Mouse (Mus musculus): ENCODE data around the gene Slc44a1.

Gene Slc44a1

GRCm38 (mm10) chr4:53430522-53430921 lies 9.7 kb upstream of the Slc44a1 start:
- no peak for DNase-seq (ENCODE audit: low spot score in 2 of 2)

DNA sequence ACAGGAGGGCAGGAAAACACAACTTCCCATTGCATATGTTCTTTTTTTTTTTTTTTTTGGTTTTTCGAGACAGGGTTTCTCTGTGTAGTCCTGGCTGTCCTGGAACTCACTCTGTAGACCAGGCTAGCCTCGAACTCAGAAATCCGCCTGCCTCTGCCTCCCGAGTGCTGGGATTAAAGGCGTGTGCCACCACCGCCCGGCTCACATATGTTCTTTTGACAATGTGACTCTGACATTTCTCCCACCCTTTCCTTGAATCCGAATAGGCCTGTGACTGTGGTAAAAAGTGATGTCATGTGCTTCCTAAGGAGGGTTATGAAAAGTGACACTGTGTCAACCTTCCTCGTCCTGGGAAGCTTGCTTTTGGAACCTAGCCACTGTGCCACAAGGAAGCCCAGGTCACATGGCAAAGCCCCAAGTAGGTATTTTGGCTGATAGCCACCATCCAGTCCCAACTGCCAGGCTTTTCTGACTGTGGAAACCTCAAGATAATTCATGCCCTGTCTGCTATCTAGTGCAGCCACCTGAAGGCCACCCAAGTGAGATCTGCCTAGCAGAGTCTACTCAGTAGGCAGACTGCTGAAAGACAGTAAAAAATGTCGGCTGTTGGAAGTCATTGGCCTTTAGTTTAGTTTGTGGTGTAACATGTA lies 8.5 kb upstream of the Slc44a1 start:
- no peak for DNase-seq (ENCODE audit: low spot score in 2 of 2)

GRCm38 (mm10) chr4:53437110-53437755 lies 3.0 kb upstream of the Slc44a1 start:
- DNase-seq (ENCODE audit: low spot score in 2 of 2) = no peak

GRCm38 (mm10) chr4:53438386-53438785 lies 1.8 kb upstream of the Slc44a1 start:
- DNase-seq (ENCODE audit: low spot score in 2 of 2) = no peak

- no peak for DNase-seq (ENCODE audit: low spot score in 2 of 2)
These were observed 1.3 kb upstream of the Slc44a1 start for GRCm38 (mm10) chr4:53438836-53439480.

GRCm38 (mm10) chr4:53439636-53440009 lies 590 bp upstream of the Slc44a1 start:
- DNase-seq (ENCODE audit: low spot score in 2 of 2) = no peak

GRCm38 (mm10) chr4:53440816-53441571 lies 781 bp downstream of the Slc44a1 start:
- DNase-seq (ENCODE audit: low spot score in 2 of 2) = peak in 1 of 2 experiments; percentile 26

DNA sequence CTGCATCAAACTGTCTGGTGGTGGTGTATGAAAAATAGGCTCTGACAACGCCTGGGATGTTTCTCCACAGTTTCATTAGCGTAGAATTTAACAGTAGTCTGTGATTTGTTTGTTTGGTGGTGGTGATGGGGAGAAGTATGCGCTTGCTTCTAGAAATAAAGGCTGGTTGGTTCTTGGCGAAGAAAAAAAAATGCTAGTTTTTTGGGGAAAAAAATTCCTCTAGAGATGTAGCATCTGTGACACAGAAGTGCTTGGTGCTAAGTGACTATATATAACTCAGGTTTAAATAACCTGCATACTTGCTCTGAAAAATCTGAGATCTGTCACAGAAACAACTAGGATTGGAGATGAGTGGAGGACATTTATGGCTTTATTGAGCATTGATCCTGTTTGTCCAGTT lies 1.5 kb downstream of the Slc44a1 start:
- no peak for DNase-seq (ENCODE audit: low spot score in 2 of 2)

DNA sequence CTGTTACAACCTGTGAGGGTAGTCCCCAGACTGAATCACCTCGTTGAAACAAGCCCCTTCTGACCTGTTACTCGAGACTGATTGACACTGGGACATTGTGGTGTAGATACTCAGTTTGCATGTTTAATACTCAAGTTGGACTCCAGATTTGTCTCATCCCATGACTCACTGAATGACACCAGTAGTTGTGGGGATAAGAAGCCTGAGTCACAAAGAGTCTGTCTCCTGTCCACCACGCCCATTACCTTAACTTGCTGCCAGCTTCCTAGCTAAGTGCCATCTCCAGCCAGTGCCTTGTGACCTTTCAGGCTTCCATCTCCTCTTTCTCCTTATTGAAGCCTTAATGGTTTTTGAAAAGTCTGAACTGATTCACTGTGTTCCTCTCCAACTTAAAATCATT lies 6.0 kb downstream of the Slc44a1 start:
- no peak for DNase-seq (ENCODE audit: low spot score in 2 of 2)

DNA sequence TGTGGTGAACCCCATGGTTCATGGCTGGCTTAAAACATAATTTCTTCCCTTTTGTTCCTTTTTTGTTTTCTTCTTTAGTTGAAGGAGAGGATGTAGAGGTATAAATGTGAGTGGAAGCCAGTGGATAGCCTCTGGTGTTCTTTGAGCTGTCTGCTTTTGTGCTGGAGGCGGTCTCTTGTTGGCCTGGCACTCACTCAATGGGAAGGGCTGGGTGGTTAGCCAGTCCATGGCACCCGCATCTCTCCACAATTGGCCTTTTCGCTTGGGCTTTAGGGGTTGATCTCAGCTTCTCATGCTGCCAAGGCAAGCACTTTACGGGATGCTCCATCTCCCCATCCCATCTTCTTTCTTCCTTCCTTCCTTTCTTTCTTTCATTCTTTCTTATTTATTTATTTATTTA lies 7.6 kb downstream of the Slc44a1 start:
- DNase-seq (ENCODE audit: low spot score in 2 of 2) = no peak

GRCm38 (mm10) chr4:53450736-53451135 lies 10.5 kb downstream of the Slc44a1 start:
- no peak for DNase-seq (ENCODE audit: low spot score in 2 of 2)

- peak in 1 of 2 experiments; percentile 32 for DNase-seq (ENCODE audit: low spot score in 2 of 2)
These were observed 11.7 kb downstream of the Slc44a1 start for GRCm38 (mm10) chr4:53451887-53452286.

DNA sequence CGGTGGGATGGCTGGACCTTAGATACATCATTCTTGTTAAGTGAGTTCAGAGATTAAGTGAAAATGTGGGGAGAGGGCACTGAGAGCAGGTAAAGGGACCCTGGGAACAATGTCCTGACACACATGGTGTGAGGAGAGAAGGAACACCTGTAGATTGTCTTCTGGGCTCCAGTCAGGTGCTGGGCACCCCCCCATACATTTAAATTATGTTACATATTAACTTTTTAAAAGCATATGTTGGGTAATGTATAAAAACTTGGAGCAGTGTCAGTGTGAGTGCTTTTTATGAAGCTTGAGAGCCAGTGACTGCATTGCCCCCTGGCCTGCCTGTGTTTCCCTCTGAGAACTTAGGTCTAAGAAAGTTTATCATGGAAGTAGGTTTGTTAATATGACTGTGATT lies 12.2 kb downstream of the Slc44a1 start:
- DNase-seq (ENCODE audit: low spot score in 2 of 2) = no peak

DNA sequence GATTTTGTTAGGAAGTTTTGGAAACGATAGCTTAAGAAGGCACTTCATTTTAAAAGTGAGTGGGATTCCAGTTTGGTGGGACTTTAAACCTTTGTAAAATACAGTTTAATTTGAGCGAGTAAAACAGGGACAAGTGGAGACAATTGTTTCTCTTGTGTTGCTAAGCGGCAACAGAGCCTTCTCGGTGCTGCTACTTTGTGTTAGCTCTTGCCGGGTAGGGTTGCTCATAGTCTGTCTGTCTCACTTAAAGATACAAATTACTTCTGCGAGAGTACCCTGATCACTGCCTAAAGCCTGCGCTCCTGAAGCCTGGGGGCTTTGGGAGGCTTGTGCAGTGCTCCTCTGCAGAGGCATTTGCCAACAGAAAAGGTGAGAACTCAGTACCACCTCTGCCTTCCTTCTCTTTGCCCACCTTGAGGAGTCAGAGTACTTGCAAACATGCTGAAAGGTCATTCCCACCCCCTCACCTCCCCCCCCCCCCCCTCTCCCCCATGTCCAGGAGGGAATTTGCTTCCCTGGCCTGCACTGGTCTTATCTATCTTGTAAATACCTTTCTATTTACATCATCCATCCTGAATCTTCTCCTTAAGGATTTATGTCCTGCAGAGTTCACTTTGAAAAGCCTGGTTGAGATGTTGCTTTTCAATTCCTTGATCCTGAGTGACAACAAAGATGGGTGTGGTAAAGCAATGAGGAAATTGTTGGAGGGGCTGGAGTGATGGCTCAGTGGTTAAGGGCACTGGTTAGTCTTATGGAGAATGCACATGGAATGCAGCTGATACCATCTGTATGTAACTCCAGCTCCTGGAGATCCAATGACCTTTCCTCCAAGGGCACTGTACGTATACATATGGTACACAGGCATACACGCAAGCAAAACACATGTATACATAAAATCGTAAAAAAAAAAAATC lies 13.0 kb downstream of the Slc44a1 start:
- DNase-seq (ENCODE audit: low spot score in 2 of 2) = no peak

- DNase-seq (ENCODE audit: low spot score in 2 of 2) = no peak
These were observed 15.7 kb downstream of the Slc44a1 start for GRCm38 (mm10) chr4:53455885-53456284.

DNA sequence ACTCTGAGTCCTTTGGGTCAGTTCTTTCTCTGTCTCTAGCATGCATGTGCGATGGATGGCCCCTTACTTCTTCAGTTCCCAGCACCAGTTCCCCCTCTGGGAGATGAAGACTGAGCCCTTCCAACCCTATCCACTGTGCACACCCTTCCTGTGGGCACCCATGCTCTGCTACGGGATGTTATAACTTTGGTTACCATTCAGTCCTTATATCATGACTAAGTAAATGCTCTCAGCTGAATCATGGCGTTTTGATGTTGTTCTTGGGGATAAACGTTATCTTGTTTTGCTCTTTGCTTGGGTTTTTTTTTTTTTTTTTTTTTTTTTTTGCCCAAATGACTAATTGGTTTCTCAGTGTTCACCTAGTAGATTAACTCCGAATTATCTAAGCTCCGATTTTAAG lies 16.4 kb downstream of the Slc44a1 start:
- no peak for DNase-seq (ENCODE audit: low spot score in 2 of 2)

DNA sequence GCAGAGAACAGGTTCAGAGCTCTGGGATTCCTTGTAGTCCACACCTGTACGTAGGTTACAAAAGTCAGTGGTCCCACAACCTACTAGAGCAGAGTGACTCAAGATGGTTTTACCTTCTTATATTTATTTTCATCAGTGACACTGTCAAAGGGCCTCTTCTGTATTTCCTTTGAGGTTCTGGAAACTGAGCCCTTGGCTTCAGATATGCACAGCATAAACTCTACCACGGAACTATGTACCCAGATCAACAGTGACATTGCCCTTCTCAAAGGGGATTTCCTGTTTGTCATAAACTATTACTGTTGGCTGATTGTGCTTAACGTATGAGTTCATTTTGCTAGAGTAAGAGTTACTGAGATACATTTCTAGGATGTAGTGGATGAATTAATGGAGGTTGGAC lies 18.3 kb downstream of the Slc44a1 start:
- no peak for DNase-seq (ENCODE audit: low spot score in 2 of 2)

DNA sequence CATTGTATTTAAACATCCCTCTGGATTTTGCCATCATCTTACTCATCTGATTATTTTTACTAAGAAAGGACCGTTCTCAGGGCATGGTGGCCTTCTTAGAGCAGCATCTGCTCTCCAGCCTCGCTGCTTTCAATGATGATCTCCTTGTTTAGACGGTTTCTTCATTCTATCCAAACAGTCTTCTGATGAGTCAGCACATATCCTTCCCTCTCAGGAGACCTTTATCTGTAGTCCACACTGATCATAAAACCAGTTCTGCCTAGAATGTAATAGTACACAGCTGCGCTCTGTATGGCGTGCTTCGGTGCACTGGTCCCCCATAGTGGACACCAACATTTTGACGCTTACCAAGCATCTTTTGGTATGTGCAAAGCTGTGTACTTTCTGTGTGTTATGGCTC lies 19.5 kb downstream of the Slc44a1 start:
- DNase-seq (ENCODE audit: low spot score in 2 of 2) = no peak

DNA sequence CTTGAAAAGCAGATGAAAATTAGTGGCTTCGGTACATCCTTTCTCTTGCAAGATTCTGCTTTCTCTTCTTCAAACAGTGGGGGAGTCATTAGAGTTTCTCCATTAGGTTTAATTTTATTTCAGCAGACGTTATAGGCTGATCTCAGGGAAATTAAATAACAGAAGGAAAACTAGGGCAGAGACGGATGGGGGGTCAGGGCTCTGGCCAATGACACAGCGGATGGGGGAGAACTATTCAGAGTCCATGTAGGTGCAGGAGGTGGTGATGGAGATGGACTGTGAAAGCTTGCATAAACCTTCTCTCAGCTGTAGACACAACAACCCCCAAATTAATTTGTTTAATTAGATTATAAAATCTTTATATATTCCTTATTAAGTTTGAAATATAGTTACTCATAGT lies 20.8 kb downstream of the Slc44a1 start:
- DNase-seq (ENCODE audit: low spot score in 2 of 2) = no peak

DNA sequence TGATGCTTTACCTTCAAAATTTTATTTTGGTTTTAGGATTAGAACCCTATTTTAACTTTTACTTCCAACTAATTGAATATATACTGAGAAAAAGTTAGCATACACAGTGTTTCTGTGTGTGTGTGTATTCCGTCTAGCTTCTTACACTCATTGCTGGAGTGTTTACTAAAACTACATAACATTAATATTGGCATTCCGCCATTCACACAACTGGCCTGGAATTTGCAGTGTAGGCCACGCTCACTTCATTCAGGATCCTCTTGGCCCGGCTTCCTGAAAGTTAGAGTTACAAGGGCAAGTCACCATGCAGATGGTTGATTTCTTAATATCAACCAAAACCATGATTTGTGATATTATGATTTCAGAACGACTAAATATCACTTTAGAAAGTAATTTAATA lies 21.9 kb downstream of the Slc44a1 start:
- no peak for DNase-seq (ENCODE audit: low spot score in 2 of 2)

- no peak for DNase-seq (ENCODE audit: low spot score in 2 of 2)
These were observed 22.5 kb downstream of the Slc44a1 start for GRCm38 (mm10) chr4:53462505-53463251.

All from urinary bladder, postnatal 4 days (tissue).